Mouse (Mus musculus) left cerebral cortex, postnatal 14 days (tissue): ENCODE results near the gene Ppp1r32. TPM values are rescaled to one million over a fixed set of nuclear protein-coding genes. Genes with fewer than 3 reads are reported as not detected.
A peak's percentile ranks its signal among the peaks of the same experiment; 100 is the strongest.

Experiments
- DNase-seq, 2 experiments: peaks; one replicate each; pipeline ENCODE4 v3.0.0; 2021 to 2022; ENCODE audit warnings: low spot score in 2 of 2, mixed read lengths in 1 of 2
- intact Hi-C: fragments of 180-260 bp; cut with DNase I; formaldehyde crosslinking; loops from one replicate; pipeline ENCODE4 v1.15.1; 2025
- long read RNA-seq, 2 experiments: library from polyadenylated mRNA; stranded (forward); transcript quantifications; one replicate each; pipeline ENCODE4 v2.0.0; 2021
- total RNA-seq, 2 experiments: library from RNA; stranded (reverse); gene quantifications; 2 replicates each; pipeline ENCODE4 v1.2.3; 2021

The Ppp1r32 gene
- total RNA-seq: 1 to 10 TPM in 1 of 2 experiments, under 1 TPM in 1; 0.89 to 1.0 TPM
- long read RNA-seq, experiment 1, partial matches to known transcripts: 0 of 3 reads
- long read RNA-seq, experiment 1, other reads (novel, unspliced or antisense): 1 of 3 reads
- long read RNA-seq, experiment 2, partial matches to known transcripts: 1 of 2 reads
- long read RNA-seq, experiment 2, other reads (novel, unspliced or antisense): 0 of 2 reads

DNA sequence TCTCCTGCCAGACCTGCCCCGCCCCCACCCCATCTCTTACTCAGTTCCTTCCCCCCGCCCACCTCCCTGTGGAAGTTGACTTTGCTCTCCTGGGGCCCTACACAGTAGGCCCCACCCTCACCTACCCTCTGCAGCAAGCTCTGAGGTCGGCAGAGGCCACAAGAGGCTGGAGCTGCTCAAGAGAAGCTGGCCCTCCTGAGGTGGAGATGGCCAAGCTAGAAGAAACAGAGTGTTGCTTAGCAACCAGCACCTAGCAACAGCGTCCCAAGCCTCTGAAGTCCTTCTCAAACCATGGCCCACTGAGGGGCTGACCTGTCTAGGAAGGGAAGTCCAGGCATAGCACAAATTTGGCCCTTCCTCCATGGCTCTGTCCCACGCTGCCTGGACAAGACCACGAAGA is at the start of gene Ppp1r32:
TSS of gene Ppp1r32 (minus strand) at position 226 of the 400 bp plus-strand sequence.
- intact Hi-C loops: loop anchor here (5.0 kb wide), 1 partner anchor 225 kb away; no protein-coding TSS in a partner anchor
- DNase-seq: peak in 1 of 2 experiments; percentile 35

- intact Hi-C loops: no loop called here
- DNase-seq: no peak
These were observed 47.4 kb upstream of the Ppp1r32 start for GRCm38 (mm10) chr19:10530082-10530481.

DNA sequence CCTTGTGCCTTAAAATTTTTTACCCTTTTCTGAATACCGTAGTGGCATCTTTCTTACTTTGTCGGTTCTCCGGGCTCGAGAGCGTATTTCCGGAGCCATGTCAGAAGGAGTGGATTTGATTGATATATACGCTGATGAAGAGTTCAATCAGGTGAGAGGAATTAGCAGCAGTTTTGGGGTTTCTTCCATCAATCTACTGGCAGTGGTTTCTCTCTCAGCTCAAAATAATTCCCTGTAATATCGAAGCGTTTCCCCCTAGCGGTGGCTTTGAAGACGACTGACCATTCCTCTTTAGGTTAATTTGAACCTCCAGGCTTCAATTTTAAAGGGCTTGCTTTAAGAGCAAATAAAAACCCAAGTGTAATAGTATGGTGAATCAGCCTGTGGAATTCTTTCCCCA is 43.2 kb upstream of the Ppp1r32 start, which contains the start of gene Sdhaf2:
TSS of gene Sdhaf2 (minus strand) at position 233 of the 400 bp plus-strand sequence.
- intact Hi-C loops: no loop called here
- peak; percentile 49 to 64 for DNase-seq

DNA sequence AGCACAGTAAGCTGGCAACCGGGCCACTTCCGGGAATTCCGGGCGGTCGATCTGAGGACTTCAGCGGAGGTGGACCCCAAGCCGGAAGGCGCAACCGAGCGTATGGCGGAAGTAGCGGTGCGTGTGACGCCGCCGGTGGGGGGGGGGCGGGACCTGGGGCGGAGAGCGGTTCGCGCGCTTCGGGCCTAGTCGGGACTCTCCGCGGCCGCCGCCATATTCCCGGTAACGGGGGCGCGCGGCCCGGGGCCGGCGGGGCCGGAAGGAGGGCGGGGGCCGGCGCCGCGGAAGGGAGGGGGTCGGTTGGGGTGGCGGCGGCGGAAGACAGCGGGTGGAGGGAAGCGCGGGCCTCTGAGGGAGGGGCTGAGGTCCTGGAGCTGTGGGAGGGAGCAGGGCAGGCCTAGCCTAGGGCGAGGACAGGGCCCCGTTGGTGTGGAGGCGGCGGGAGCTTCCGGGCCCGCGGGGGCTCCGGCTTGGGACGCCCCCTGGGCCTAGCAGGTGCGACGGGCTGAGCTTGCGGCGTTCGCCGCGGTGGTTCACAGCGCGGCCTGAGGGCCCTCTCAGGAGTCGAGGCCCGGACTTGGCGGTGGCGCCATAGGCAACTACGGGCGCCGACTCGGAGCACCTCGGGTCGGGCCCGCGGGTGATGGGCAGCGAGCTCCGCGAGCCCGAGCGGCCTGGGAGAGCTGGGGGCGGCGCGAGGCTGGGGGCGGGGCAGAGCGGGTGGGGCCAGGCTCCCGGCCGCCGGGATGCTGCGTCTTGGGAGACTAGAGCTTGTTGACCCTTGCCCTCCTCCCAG is 42.6 kb upstream of the Ppp1r32 start, which contains the start of gene Cpsf7:
TSS of gene Cpsf7 (plus strand) at position 161 of the 796 bp plus-strand sequence.
- intact Hi-C loops: no loop called here
- DNase-seq: peak; percentile 91

GRCm38 (mm10) chr19:10524784-10525105 is 42.0 kb upstream of the Ppp1r32 start:
- intact Hi-C loops: no loop called here
- DNase-seq: peak in 1 of 2 experiments; percentile 19

- DNase-seq: no peak
- intact Hi-C loops: no loop called here
These were observed 40.9 kb upstream of the Ppp1r32 start for GRCm38 (mm10) chr19:10523483-10524080.

GRCm38 (mm10) chr19:10521926-10522325 is 39.2 kb upstream of the Ppp1r32 start:
- intact Hi-C loops: no loop called here
- DNase-seq: no peak

DNA sequence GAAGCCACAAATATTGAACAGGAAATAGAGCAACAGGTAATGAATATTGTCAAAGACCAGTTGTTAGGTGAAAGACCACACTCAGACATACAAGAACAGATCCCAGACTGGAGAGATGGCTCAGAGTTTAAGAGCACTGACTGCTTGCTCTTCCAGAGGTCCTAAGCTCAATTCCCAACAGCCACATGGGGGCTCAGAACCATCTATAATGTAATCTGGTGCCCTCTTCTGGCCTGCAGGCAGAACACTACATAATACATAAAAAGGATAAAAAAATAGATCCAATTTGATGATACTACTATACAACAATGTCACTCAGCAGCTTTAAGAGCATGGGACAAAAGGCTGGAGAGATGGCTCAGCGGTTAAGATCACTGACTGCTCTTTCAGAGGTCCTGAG is 37.6 kb upstream of the Ppp1r32 start:
- intact Hi-C loops: no loop called here
- no peak for DNase-seq

DNA sequence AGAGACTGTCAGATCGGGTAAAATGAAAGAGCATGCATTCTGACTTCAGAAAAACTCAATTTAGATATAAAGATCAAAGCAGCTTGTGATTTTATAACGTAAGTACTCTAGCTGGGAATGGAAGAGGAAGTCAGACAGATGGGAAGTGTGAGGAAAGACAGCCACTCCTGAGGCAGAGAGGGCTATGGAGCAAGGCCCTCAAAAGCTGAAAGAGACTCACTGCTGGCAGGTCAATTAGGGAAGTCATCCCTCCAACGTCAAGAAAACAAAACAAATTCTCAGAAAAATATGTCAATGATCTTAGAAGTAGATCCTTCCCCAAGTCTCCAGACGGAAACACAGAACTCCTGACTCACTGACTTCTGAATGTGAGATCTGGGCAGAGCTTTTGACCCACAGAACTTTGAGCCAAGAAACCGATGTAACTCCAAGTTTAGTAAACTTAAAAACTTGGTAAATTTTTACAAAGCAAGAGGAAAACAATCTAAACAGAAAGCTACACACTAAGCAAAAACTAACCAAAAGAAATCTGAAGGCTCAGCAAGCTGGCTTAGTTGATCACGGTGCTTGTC is 28.1 kb upstream of the Ppp1r32 start:
- intact Hi-C loops: no loop called here

GRCm38 (mm10) chr19:10502571-10502970 is 19.8 kb upstream of the Ppp1r32 start:
- intact Hi-C loops: no loop called here
- DNase-seq: peak in 1 of 2 experiments; percentile 38

More for the DNA sequence above, 28.1 kb upstream of the Ppp1r32 start:
- no peak for DNase-seq

DNA sequence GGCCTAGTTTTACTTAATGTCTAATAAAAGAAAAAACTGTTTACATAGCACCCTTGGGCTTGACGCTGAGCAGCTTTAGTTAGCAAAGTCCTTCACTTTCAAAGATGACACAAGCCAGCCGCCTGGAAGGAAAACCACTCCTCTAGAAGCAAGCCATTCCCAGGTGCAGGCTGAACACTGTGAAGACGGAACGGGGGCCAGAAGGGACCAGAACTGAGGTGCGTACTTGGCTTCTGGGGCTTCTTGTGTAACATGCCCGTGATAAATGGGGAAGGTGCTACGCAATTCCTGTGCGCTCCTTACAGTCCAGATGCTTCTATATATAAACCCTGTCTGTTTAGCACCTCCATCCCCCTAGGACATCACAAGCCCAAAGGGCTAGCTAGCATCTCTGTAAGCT is 17.9 kb upstream of the Ppp1r32 start:
- DNase-seq: no peak
- intact Hi-C loops: no loop called here

DNA sequence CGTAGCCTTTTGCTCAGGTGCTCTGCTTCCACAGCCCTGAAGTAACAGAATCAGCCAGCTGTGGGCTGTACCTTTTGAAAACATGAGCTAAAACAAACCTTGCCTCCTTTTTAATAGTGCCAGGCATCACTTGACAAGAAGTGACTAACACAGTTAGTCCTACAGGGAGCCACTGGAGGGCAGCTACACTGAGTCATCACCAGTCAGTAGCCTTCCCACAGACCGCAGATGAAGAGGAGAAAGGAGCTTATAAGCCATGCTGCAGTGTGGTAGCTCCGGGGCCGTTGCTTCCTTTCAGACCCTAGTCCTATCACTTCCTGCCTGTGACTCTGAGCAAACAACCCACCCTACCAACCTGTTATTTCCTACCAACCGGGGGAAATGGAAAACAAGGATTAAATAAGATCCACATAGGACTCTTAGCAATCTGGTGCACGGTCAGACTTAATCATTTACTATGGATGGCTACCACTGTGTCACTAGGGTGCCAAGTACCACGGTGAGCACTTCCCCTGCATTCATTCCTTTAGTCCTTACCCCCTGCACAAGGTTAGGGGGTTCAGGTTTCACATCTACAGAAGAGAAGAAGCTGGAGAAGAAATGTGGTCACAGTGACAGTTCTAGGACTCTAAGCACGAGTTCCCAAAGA is 14.9 kb upstream of the Ppp1r32 start:
- DNase-seq: no peak
- intact Hi-C loops: no loop called here

DNA sequence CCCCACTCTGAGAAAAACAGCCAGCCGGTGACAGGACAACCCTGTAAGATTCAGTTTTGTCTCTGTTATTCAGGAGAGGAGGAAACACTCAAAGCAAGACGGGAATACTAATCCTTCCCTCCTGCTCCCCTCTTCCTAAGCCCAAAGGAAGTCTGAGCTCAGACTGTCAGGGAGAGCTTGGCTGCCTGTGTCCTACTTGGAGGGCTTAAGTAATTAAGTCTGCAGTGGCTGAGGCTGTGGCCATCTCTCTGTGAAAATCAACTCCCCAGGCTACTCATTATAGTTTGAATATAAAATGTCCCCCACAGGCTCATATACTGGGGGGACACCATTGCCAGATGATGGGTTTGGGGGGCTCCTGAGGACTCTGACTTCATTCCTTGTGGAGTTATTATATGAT is 14.2 kb upstream of the Ppp1r32 start:
- no peak for DNase-seq
- intact Hi-C loops: no loop called here

DNA sequence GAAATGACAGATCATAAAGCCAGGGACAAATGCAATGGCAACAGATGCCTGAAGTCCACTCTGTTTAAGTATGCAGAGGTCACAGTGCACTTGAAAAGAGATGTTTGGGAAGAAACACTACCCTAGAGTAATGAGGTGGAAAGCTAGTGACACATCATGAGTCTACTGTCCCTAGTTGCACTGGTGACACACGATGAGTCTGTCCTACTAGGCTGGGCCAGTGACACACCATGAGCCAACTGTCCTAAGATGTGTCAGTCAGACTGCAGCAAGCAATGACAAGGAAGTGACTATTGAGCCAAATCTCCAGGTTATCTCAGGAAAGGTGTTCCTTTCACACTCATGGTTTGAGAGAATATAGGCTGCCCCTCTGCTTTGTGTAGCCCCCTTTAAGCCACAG is 12.9 kb upstream of the Ppp1r32 start:
- no peak for DNase-seq
- intact Hi-C loops: no loop called here

DNA sequence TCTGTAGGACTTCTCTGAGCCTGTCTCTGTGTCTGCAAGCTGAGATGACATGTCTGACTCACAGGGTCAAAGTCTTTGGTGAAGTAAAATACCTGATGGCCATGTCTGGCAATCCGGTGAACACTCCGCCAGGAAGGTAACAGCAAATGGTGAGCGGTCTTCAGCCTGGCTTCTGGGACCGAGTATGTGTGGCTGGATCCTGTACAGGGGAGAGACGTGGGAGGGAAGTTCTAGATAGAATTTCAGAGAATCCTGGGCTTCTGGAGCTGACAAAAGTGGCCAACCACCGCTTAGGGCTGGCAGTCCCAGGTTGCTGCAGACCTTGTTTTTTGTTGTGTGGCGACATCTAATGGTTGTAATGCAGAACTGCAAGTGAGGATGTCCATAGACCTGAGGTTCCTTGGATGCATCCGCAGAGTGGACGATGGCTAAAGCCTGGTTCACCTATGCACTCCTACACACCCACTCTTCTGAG is 3.6 kb upstream of the Ppp1r32 start:
- intact Hi-C loops: loop anchor here (1.0 kb wide), 1 partner anchor 37 kb away; no protein-coding TSS in a partner anchor
- DNase-seq: peak; percentile 76 to 83

GRCm38 (mm10) chr19:10479541-10479940 is 3.2 kb downstream of the Ppp1r32 start:
- intact Hi-C loops: no loop called here

GRCm38 (mm10) chr19:10473779-10474178 is 8.9 kb downstream of the Ppp1r32 start:
- DNase-seq: no peak
- intact Hi-C loops: no loop called here

More at GRCm38 (mm10) chr19:10479541-10479940, 3.2 kb downstream of the Ppp1r32 start:
- no peak for DNase-seq

DNA sequence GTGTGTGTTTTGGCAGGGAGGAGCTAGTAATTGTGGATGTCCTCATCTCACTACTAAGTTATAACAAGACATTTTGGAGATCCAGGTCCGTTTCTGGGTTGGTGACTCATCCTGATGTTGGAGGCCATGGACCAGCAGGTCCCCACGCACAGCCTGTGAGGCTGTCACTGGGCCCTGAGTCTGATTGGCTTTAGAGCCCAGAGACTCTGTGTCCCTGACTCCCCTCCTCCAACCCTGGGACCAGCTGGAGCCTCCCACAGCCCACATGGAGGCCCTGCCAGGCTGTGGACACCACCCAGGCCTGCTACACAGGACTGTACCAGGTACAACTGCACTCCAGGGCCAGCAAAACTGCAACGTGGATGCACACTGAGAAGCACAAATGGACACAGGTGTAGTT is 9.8 kb downstream of the Ppp1r32 start:
- intact Hi-C loops: no loop called here
- peak in 1 of 2 experiments; percentile 64 for DNase-seq

- intact Hi-C loops: no loop called here
- DNase-seq: no peak
These were observed 13.5 kb downstream of the Ppp1r32 start for GRCm38 (mm10) chr19:10469171-10469658.
